Mouse (Mus musculus): Measurements from ENCODE around the gene Jph2. TPM values are rescaled to one million over a fixed set of nuclear protein-coding genes. Genes with fewer than 3 reads are reported as not detected.

Jph2 gene
- polyA plus RNA-seq, 1 experiment, result not detected

- Histone ChIP-seq H3K4me1 (ENCODE audit: control insufficient read depth, insufficient read depth, low read length) (no peaks in the 10 kb centered on the region), H3K27ac (ENCODE audit: insufficient read depth, low read depth, low read length) (no peak overlapping the region), H3K4me3 (ENCODE audit: insufficient read depth, low read length) (no peak overlapping the region)
- TF ChIP-seq CTCF (IDR thresholded peaks at IDR 0.05; ENCODE audit: low read depth, low read length) (no peak), POLR2A (IDR thresholded peaks at IDR 0.05; ENCODE audit: borderline replicate concordance, low read depth, low read length) (no peak)
These were observed 3.8 kb downstream of the Jph2 start for GRCm38 (mm10) chr2:163393976-163394375.

DNA sequence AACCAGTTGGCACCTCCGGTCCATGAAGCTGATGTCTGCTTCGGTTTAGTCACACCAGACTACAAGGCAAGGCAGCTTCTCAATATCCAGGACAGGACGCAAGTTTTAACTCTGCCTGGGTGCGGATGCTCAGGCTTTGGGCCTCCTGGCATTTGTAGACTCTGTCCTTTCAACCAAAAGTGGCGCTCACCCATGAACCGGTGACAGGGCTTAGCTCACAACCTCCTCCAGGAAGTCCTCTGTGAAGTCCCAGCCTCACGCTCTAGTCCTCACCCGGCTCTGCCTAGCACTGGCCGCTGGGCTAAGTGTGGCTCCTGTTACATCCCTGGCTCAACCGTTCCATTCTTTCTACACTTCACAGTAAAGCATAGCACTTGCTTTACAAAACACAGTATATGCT, 4.6 kb downstream of the Jph2 start:
- Histone ChIP-seq H3K27ac (ENCODE audit: insufficient read depth, low read depth, low read length) (no peak overlapping the region), H3K4me3 (ENCODE audit: insufficient read depth, low read length) (no peak overlapping the region), H3K4me1 (ENCODE audit: control insufficient read depth, insufficient read depth, low read length) (no peaks in the 10 kb centered on the region)
- TF ChIP-seq CTCF (IDR thresholded peaks at IDR 0.05; ENCODE audit: low read depth, low read length) (no peak), POLR2A (IDR thresholded peaks at IDR 0.05; ENCODE audit: borderline replicate concordance, low read depth, low read length) (no peak)

DNA sequence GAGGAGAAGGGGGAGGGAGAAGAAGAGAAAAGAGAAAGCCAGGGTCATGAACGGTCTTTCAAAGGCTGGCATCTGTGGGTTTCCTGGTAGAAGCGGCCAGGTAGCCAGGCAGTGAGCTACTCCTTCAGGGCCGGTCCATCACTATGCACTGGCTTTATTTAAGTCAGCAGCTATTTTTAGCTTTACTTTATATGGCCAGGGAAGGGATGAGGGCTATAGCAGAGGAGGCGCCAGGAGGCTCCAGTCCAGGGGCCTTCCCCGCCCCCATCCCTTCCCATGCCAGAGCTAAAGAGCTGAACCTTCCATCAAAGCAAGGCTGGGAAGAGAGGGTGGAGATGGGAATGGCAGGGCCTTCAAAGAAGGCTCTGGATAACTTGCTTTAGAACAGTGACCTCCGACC, 5.4 kb downstream of the Jph2 start:
- H3K4me3 ChIP-seq (ENCODE audit: insufficient read depth, low read length), result no peak overlapping the region
- no peak overlapping the region for H3K27ac ChIP-seq (ENCODE audit: insufficient read depth, low read depth, low read length)
- H3K4me1 ChIP-seq (ENCODE audit: control insufficient read depth, insufficient read depth, low read length), result no peaks in the 10 kb centered on the region
- TF ChIP-seq POLR2A (IDR thresholded peaks at IDR 0.05; ENCODE audit: borderline replicate concordance, low read depth, low read length) (no peak), CTCF (IDR thresholded peaks at IDR 0.05; ENCODE audit: low read depth, low read length) (no peak)

- H3K4me1 ChIP-seq (ENCODE audit: control insufficient read depth, insufficient read depth, low read length), result no peaks in the 10 kb centered on the region
- TF ChIP-seq CTCF (IDR thresholded peaks at IDR 0.05; ENCODE audit: low read depth, low read length) (no peak), POLR2A (IDR thresholded peaks at IDR 0.05; ENCODE audit: borderline replicate concordance, low read depth, low read length) (no peak)
- H3K4me3 ChIP-seq (ENCODE audit: insufficient read depth, low read length), result no peak overlapping the region
- no peak overlapping the region for H3K27ac ChIP-seq (ENCODE audit: insufficient read depth, low read depth, low read length)
These were observed 11.2 kb downstream of the Jph2 start for GRCm38 (mm10) chr2:163386423-163387190.

DNA sequence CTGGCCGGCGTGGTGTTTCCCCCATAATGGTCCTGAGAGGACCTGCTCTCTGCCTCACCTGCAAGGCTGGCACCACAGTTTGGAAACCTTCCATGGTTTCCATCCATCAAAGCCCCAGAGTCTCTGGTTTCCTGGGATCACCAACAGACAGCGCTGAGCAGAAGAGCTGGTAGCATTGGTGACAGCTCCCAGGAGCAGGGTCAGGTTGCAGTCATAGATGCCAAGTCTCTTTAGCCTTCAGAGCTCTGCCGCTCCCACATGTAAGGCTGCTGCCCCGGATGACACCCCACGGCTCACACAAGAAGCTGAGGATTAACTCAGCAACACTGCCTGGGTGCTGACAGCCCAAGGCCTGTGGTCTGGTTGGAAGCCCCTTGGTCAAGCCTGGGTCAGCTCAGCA, 12.7 kb downstream of the Jph2 start:
- Histone ChIP-seq H3K4me3 (ENCODE audit: insufficient read depth, low read length) (no peak overlapping the region), H3K4me1 (ENCODE audit: control insufficient read depth, insufficient read depth, low read length) (no peaks in the 10 kb centered on the region), H3K27ac (ENCODE audit: insufficient read depth, low read depth, low read length) (no peak overlapping the region)
- TF ChIP-seq POLR2A (IDR thresholded peaks at IDR 0.05; ENCODE audit: borderline replicate concordance, low read depth, low read length), result no peak
- TF ChIP-seq CTCF (IDR thresholded peaks at IDR 0.05; ENCODE audit: low read depth, low read length), result no peak

DNA sequence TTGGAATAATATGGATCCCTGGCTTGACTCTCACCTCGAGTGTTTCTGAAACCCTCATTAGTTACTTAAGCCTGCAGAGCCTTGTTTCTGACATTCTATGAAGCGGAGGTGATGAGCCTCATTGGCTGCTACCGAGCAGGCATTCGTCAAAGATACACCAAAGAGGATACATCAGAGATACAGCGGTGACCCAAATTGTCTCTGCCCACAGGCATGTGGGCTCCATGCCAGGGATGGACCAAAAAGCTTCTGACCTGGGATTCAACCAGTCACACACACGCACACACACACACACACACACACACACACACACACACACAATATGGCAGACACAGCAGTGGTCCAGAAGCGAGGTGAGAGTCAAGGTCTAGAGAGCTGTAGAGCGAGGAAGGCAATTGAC, 16.5 kb downstream of the Jph2 start:
- Histone ChIP-seq H3K4me1 (ENCODE audit: control insufficient read depth, insufficient read depth, low read length) (no peaks in the 10 kb centered on the region), H3K4me3 (ENCODE audit: insufficient read depth, low read length) (no peak overlapping the region), H3K27ac (ENCODE audit: insufficient read depth, low read depth, low read length) (no peak overlapping the region)
- TF ChIP-seq POLR2A (IDR thresholded peaks at IDR 0.05; ENCODE audit: borderline replicate concordance, low read depth, low read length) (no peak), CTCF (IDR thresholded peaks at IDR 0.05; ENCODE audit: low read depth, low read length) (no peak)

DNA sequence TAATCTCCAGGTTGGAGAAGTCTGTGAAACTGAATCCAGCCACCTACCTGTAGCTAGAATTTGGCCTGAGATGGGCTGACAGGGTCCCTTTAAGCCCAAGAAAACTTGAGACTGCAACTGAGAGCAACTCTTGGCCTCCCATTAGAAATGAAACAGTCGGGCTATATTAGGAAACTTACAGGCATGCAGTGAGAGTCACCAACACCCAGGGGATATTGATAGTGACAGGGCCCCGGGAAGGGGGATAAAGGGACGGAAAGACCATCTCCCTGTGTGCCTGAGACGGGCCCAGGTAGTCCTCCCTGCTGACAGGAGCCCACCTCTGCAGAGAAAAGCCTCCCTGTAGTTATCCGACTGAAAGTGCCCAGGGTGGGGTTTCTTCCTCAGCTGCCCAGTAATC, 18.4 kb downstream of the Jph2 start:
- TF ChIP-seq POLR2A (IDR thresholded peaks at IDR 0.05; ENCODE audit: borderline replicate concordance, low read depth, low read length) (no peak), CTCF (IDR thresholded peaks at IDR 0.05; ENCODE audit: low read depth, low read length) (no peak)
- H3K4me1 ChIP-seq (ENCODE audit: control insufficient read depth, insufficient read depth, low read length), result no peaks in the 10 kb centered on the region
- no peak overlapping the region for H3K4me3 ChIP-seq (ENCODE audit: insufficient read depth, low read length)
- H3K27ac ChIP-seq (ENCODE audit: insufficient read depth, low read depth, low read length), result no peak overlapping the region

DNA sequence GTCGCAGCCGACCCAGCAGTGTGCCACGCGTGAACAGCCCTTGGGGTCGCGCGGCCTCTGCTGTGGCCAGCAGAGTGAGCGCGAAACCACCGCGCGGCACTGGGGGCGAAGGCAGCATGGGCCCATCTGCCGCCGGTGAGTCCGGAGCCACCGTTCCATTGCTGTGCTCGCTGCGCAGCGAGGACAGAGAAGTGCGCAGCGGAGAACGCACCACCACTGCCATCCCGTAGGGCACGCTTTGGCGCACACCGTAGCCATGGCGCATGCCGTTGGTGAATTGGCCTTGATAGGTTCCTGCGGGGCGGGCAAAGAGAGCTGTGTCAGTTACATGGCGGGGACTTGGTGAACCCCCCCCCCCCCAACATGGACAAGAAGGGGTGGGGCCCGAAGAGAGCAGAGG, 21.7 kb downstream of the Jph2 start:
- Histone ChIP-seq H3K4me3 (ENCODE audit: insufficient read depth, low read length) (no peak overlapping the region), H3K27ac (ENCODE audit: insufficient read depth, low read depth, low read length) (no peak overlapping the region), H3K4me1 (ENCODE audit: control insufficient read depth, insufficient read depth, low read length) (no peaks in the 10 kb centered on the region)
- TF ChIP-seq CTCF (IDR thresholded peaks at IDR 0.05; ENCODE audit: low read depth, low read length) (no peak), POLR2A (IDR thresholded peaks at IDR 0.05; ENCODE audit: borderline replicate concordance, low read depth, low read length) (no peak)

GRCm38 (mm10) chr2:163375468-163375867, 22.3 kb downstream of the Jph2 start:
- no peaks in the 10 kb centered on the region for H3K4me1 ChIP-seq (ENCODE audit: control insufficient read depth, insufficient read depth, low read length)
- H3K4me3 ChIP-seq (ENCODE audit: insufficient read depth, low read length), result no peak overlapping the region
- no peak for TF ChIP-seq POLR2A (IDR thresholded peaks at IDR 0.05; ENCODE audit: borderline replicate concordance, low read depth, low read length)
- TF ChIP-seq CTCF (IDR thresholded peaks at IDR 0.05; ENCODE audit: low read depth, low read length), result no peak
- no peak overlapping the region for H3K27ac ChIP-seq (ENCODE audit: insufficient read depth, low read depth, low read length)

- no peak overlapping the region for H3K4me3 ChIP-seq (ENCODE audit: insufficient read depth, low read length)
These were observed 25.2 kb downstream of the Jph2 start for GRCm38 (mm10) chr2:163372627-163373026.

More at GRCm38 (mm10) chr2:163372627-163373026, 25.2 kb downstream of the Jph2 start:
- TF ChIP-seq POLR2A (IDR thresholded peaks at IDR 0.05; ENCODE audit: borderline replicate concordance, low read depth, low read length) (no peak), CTCF (IDR thresholded peaks at IDR 0.05; ENCODE audit: low read depth, low read length) (no peak)
- Histone ChIP-seq H3K27ac (ENCODE audit: insufficient read depth, low read depth, low read length) (no peak overlapping the region), H3K4me1 (ENCODE audit: control insufficient read depth, insufficient read depth, low read length) (no peaks in the 10 kb centered on the region)
